Mouse (Mus musculus) adrenal gland, postnatal 14 days (tissue): ENCODE measurements around the gene Nav2. TPM values are rescaled to one million over a fixed set of nuclear protein-coding genes. Genes with fewer than 3 reads are reported as not detected.

ENCODE experiments used
- DNase-seq: peaks from one replicate; pipeline ENCODE4 v3.0.0; 2021; ENCODE audit warnings: mixed read lengths
- total RNA-seq: library from RNA; stranded (reverse); gene quantifications from 2 replicates; pipeline ENCODE4 v1.2.3, GENCODE M21; 2021

Nav2 gene
- total RNA-seq, 1 experiment from 2014 or later = 14.2 TPM

GRCm38 (mm10) chr7:48937562-48937961 is 29.0 kb downstream of the Nav2 start:
- no peak for DNase-seq

GRCm38 (mm10) chr7:48938190-48938589 is 29.7 kb downstream of the Nav2 start:
- DNase-seq = peak; percentile 57

GRCm38 (mm10) chr7:48948381-48949108 is 40.0 kb downstream of the Nav2 start:
- DNase-seq = no peak

DNA sequence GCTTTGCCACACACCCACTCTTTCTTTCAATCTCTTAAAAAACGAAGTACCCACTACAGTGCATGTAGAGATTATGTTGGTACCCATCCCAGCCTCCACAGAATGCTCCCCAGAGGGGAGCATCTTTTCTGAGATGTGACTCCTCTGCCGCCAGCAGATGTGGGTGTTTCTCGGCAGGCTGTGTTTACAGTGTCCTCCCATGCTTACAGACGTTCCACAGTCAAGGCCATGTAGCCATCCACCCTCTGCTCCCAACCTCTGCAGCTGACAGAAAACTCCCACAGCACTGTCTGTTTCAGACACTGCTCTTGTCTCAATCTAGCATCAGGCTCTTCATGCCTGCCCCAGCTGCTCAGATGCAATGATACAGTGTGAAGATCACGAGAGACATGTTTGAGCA is 46.0 kb downstream of the Nav2 start:
- DNase-seq = no peak

DNA sequence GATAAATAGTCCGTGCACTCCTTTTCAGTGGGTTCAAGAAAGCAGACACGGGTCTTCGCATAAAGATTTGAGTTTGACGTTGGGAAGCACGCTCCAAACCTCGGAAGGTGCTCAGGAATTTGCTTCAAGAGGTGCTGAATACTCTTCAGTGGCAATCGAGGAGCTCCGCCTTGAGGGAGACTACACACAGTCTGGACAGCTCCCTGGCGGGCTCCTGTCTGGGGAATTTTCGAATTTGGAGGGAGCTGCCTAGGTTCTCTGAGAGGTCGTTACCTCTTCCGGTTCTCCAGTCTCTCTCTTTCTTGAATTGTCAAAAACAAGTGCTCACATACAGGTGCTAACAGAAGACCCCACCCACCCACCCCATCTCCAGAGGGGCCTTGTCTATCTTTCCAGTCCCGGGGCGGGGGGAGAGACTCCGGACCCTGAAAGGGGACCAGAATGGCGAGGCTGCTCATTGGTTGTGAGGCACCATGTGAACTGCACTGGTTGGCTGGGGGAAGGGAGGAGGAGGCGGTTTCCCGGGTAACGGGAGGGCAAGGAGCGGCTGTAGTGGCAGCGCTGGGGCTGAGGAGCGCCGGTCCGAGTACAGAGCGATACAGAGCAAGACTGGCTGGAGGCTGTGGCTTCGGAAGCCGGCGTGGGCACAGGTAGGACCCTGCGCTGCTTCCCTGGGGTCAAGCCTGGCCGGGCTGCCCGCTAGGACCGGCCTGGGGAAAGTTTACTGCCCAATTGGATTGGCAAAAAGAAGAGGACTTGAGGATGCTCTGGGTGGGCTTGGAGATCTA is 50.2 kb downstream of the Nav2 start:
- DNase-seq = peak; percentile 80

DNA sequence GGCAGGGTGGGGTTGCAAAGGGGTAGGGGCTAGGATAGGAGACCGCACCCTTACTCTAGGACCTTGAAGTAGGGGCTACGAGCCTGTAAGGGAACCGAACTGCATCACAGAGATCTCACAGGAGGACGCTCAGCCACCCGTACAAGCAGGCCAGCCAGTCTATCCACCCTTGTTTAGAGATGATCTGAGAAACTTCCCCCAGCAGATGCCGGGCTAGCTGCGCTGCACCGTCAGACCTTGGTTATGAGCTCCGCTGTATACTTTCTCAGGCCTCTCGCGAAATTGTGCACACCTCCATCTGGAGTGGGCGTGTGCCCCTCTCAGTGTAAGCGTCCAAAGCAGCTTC is 50.8 kb downstream of the Nav2 start:
- DNase-seq = no peak

DNA sequence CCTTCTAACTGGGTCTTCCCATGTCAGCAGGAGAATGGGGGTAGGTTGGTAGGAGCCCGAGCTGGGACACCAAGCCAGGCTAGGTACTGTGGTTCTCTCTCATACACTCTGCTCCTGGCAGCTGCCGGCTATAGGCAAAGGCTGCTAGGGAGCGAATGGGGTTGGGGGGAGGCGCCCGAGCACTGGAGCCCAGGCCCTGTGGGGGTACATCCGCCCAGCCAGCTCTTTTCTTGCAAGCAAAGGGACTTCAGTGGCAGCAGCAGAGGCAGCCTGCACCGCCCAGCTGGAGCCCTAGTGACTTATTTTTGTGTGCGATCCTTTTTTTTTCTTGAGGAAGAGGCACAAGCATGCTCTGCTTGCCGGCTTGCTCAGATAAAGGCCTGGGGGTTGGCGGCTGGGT is 51.6 kb downstream of the Nav2 start:
- DNase-seq = no peak

DNA sequence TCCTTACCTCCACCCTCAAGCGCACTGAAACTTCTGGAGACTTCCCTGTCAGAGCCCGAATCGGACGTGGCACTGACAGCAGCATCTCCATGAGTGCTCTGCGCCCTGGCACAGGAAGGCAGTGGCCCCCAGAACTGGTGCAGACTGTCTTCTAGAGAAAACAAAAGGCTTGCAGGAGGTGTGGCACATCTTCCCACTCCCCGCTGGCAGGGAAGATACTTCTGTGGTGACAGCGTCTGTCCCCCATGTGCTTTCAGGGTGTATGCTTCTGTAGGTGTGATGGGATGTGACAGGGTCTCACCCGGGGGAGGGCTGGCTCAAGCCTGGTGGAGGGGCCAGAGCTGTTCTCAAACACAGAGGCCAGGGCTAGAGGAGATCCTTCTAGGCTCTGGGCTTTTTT is 53.0 kb downstream of the Nav2 start:
- DNase-seq = no peak

- DNase-seq = no peak
Observed at GRCm38 (mm10) chr7:48961935-48962334, 53.4 kb downstream of the Nav2 start.

DNA sequence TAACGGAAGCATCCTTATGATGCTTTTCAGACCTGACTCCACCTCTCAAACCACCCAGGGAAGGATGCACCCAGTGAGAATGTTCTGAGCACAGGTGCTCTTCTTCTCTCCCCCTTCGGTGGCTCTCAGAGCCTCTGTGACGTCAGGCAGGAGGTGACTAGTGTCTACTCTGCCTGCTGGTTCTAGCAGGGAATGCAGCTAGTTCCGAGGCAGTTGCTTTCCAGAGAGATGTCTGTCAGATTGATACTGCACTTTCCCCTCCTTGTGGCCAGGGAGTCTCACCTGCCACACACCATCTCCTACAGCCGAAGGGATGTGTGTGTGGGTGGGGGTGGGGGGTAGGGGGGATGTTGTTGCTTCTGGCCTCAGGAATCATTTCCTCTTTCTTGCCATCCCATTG is 54.6 kb downstream of the Nav2 start:
- no peak for DNase-seq

GRCm38 (mm10) chr7:48963554-48963953 is 55.0 kb downstream of the Nav2 start:
- no peak for DNase-seq

DNA sequence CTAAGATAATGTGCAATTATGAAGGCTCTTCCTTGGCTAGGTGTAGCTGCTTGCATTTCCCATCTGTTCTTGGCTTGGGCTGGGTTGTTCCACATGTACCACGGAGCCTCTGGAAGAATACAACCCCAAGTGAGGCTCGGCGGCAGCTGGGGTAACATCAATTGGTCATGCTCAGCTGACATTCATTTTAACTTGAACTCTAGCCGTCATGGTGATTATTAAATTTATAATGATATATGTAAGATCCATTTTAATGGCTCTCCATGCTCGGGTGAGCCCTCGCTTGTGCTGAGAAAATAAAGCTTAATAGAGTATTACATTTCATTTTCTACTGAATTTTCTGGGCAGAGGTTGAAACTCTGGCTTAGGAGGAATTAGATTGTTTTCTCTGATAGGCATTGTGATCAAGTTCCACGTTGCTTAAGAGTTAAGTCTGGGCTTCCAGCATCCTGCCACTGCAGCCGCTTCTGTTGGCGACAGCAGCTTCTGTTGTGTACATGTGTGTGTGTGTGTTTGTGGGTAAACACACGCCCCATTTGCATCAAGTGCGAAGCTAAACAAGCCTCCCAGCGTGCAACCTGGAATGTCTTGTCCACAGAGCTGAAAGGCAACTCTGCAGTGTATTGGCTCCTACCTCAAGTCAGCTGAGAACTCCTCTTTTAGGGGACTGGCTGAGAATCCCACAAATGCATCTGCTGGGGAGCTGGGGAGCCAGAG is 57.4 kb downstream of the Nav2 start:
- no peak for DNase-seq

- no peak for DNase-seq
Observed at GRCm38 (mm10) chr7:48981013-48981412, 72.5 kb downstream of the Nav2 start.

GRCm38 (mm10) chr7:48981814-48982213 is 73.3 kb downstream of the Nav2 start:
- DNase-seq = no peak

- DNase-seq = no peak
Observed at GRCm38 (mm10) chr7:48982573-48982972, 74.1 kb downstream of the Nav2 start.

DNA sequence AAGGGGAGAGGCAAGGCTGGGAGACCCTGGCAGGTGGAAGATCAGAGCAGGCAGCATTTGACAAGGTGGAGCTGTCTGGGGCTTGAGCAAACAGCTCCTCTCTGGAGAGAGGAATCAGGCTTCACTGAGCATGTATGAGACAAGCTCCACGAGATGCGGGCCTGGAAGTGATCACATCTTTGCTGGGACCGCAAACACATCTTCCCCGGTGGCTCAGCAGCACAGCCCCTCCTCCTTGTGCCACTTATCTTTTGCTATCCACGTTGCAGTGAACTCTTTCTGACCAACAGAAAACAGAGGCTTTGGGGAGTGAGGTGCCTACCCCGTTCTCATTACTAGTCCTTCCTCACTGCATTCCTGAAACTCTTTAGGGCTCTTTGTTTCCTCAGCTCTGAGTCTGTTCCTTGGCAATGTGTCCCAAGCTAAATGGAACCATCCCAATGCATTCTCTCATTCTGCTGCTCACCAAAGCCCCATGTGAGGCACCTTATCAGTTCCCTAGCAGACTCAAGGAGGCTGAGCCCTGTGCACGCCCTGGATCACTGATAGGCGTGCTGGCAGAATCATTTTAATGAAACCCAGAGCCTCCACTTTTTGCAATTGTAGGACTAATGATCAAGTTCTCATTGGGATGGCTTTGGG is 83.5 kb downstream of the Nav2 start:
- DNase-seq = no peak

GRCm38 (mm10) chr7:48995171-48995570 is 86.7 kb downstream of the Nav2 start:
- DNase-seq = peak; percentile 45

- DNase-seq = no peak
Observed at GRCm38 (mm10) chr7:48995701-48996100, 87.2 kb downstream of the Nav2 start.

DNA sequence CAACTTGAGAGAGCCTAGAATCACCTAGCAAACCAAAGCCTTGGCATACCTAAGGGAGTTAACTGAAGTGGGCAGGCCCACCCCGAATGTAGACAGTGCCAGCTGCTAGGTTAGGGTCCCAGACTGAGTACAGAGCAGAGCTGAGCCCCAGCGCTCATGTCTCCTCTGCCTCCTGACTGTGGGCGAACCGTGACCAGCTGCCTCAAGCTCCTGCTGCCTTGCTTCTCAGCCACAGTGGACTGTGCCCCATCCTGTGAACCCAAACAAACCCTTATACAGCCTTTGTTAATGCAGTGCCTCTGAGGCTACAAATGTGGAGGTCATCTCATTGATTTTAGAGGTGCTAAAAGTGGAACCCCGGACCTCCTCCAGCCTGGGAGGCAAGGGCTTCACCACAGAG is 88.3 kb downstream of the Nav2 start:
- no peak for DNase-seq

GRCm38 (mm10) chr7:48998097-48998496 is 89.6 kb downstream of the Nav2 start:
- DNase-seq = no peak

DNA sequence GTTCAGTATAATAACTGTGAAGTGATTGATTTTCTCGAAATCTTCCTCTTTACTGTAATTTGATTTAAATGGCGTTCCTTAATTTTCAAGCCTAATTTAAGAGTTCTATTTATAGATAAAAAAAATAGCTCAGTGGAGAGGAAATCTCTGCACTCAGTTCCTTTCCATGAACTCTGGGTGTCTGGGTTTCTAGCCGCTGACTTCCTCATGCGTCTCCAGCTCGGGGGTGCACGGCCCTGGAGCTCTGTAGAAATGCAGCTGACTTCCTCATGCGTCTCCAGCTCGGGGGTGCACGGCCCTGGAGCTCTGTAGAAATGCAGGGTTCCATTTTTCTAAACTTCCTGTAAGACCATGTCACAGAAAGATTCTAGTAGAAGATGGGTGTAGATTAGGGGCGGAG is 90.1 kb downstream of the Nav2 start:
- DNase-seq = no peak

DNA sequence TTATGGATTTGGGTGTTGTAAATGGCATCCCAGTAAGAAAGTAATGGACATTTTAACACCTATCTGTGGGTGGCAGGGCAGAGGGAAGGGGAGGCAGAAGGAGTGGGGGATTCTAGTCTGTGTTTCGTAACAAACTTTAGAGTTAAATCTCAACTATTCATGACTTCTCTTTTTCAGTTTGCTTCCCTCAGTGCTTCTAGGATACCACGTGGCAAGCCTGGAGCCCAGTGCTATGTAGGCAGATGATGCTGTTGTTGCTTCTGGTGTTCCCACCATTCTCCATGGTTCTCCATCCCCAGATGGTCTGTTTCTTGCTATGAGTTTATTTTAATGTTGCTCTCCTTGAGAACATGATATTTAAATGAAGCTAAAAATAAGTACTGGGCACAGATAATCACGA is 92.3 kb downstream of the Nav2 start:
- no peak for DNase-seq

- DNase-seq = peak; percentile 48
Observed at GRCm38 (mm10) chr7:49004402-49004801, 95.9 kb downstream of the Nav2 start.
